Mouse (Mus musculus): ENCODE measurements around the gene Nav3.

Nav3 gene

DNA sequence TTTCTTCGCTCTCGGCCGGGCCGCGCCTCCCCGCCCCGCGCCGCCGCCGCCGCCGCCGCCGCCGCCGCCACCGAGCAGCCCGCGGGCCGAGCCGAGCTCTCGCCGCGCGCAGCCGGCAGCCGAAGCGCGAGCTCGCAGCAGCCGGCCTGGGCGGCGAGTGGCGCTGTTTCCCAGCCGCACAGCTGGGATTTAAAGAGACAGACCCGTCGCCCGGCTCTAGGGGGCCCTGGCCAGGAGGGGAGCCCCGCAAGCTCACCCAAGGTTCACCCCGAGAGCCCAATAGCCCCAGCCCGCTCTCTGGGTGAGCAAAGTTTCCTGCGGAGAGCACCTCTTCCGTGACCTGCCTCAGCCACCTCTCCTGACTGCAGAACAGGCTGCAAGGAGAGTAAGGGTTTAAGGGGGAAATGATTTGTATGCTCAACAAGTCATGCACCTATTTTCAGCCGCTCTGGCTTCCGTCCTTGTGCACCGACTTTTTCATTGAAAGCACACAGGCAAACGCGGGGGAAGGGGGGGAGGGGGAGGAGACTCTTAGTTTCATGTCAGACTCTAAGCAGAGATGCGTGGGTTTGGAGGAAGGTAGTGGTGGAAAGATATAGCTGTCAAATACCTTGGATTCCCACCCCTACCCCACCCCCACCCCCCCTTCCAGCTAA lies at the start of gene Nav3:
Nav3 (minus strand) TSS at position 367 of the 656 bp plus-strand sequence.
- no peak for DNase-seq (ENCODE audit: low read depth, low spot score)

DNA sequence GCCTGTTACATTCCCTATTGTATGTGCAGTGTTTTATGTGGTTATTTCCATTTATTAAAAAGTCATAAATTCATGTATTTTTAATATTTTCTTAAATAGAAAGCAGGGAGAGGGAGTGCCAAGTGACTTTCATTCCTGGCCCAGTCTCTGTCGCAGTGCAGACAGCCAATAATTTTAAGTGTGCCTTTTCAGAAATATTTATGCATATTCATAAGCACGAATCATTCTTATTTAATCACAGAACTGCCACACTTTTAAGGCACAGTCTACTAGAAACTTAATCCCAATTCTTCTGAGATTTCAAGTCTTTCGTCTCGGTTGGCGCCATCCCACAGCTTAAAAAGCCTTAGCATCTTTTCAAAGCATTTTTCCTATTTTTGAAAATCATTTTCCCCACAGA lies 29.3 kb upstream of the Nav3 start:
- no peak for DNase-seq (ENCODE audit: low read depth, low spot score)

DNA sequence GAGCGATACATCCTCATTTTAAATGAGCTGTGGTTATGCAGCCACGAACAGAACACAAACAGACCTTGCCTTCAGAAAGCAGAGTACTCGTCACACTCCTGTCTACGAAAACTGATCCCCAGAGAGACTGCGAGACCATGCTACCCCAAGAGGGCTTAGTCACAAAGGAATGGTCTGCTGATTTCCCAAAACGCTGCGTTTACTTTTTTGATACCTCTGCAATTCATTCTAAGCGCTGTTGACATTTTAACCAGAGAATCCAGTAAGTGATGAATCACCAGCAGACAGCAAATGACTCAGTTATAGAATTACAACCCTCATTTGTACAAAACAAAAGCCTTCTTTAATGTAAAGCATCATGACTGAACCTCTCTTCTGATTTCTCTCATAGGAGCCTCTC lies 28.8 kb upstream of the Nav3 start:
- DNase-seq (ENCODE audit: low read depth, low spot score), result no peak

DNA sequence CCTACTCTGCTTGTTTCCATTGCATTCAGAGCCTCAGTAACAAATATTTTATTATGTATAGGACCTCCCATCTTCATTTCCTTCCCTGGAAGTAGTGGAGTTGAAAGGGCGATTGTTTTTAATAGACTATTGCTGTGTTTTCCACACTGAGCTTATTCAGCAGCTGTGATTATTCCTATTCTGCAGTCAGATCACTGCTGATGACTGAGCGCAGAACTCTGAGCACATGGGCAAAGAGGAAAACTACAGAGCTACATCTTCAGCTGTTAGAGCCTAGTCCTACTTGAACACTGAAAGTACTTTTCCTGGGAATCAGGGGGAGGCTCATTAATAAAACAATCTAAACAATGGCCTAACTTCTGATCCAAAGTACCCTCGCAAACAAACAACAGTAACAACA lies 23.2 kb upstream of the Nav3 start:
- no peak for DNase-seq (ENCODE audit: low read depth, low spot score)

DNA sequence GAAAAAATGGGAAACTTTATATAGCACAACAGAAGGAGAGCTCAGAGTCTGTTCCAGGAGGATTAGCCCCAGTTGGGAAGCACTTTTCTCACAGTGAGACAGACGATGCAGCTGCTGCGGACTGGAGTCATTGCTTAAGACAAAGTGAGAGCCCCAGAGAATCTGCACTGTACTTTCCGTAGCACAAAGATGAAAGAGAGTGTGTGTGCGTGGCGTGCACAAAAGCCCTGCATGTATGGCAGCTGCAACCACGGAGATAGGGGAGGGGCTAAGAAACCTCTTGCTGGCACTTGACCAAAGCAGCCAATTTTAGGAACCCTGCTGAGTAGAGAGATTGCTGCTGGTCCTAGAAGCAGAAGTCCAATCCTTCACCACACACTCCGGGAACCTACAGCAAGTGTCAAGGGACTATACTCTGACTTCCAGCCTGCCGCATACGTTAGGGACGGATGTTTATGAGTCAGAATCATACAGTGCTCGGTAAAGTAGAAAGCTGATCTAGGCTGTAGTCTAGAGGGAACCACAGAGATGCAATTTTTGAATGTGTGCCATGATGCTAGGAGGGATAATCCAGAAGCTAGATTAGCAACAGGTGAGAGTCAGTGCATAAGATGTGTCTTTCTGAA lies 21.8 kb upstream of the Nav3 start:
- no peak for DNase-seq (ENCODE audit: low read depth, low spot score)

DNA sequence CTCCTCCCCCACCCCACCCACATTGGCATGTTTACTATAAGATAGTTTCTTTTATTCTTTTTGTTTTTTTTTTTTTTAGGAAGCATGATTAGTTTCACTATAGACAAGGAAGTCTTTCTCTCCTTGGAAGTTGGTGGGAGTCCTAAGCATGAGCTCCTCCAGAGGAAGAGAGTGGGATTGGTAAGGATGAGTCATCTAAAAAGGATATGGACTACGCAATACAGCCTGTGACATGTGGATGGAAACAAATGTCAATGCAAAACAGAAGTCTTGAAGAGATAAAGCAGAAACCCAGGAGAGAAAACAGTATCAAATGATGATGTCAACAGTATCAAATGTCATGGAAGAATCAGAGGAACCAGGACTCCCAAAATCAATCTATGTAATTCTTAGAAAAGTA lies 18.1 kb upstream of the Nav3 start:
- no peak for DNase-seq (ENCODE audit: low read depth, low spot score)

DNA sequence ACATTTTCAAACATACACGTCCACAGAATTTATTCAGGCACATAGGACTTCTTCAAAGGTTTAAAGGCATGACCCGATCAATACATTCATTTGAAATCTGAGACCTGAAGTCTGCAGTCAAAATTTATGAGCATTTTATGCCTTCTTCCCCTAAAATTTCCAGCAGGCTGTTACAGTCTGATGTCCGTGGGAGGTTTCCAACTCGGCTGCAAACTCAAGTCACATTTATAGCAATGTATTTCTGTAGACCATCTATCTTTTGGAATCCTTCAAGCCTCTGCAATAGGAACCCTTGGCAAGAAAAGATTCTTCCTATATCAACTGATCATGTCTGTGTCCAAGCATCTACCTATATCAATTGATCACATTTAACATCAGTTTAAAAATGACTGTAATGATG lies 13.4 kb upstream of the Nav3 start:
- DNase-seq (ENCODE audit: low read depth, low spot score), result peak; percentile 72

DNA sequence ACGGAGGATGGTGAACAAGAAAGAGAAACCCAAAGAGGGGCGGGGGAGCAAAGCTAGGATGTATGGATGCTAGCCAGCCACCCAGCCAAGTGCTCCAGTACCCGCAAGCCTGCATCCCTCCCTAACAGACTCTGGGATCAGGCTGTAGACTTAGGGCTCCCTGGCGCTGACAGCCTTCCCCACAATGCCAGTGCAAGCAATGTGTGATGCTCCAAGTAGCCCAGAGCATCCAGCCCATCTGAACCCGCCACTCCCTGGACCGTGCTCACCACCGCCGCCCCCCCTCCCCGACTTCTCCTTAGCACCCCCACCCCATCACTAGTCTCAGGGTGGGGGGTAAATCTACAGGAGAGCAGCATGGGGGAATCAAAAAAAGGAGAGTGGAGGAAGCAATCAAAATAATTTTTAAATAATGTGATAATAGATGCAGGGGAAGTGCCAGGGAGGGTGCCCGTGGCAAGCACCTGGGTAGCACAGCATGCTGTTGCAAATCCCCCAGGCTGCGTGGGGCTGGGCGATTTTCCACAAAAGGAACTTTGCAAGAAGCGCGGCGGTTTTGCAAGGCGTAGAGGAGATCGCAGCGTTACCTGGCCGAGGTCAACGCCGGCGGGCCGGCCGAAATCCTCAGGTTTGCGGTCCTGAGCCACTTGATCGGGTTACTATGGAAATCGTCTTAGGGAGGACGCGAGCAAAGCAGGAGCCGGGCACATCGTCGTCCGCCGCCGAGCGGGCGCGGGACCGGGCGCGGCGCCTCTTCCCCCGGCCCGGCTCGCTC lies 754 bp downstream of the Nav3 start:
- DNase-seq (ENCODE audit: low read depth, low spot score), result no peak

DNA sequence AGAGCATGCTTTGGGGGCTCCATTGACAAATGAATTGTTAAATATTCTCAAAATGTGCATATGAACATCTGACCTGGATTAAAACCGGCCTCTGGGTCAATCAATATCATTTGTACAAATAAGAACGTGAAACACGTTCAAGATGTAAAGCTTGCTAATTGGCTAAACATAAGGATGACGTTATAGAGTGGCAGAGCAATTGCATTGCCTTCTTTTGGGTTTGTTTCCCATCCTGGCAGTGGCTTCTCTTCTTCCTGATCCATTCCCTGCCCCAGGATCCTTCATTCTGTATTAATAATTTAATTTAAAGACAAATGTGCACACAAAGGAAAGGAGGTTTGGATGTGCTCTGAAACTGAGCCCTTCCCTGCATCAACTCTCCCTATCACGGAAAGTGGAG lies 2.4 kb downstream of the Nav3 start:
- DNase-seq (ENCODE audit: low read depth, low spot score), result no peak

DNA sequence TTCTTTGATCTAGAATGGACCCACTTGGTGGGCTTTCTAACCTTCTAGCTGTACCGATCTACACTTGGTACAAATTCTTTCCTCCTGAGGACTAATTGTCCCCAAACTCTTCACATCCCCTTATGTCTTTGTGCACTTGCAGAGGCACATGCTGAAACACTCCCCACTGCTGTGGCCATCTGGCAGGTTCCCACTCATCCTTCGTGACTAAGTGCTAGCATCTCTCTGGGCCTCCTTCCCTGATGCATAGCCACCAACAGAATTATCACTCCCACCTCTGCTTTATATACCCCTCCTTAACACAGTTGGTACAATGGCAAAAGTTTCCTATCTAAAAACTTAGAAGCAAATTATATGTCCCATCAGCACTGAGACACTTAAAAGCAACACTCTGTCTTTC lies 15.6 kb downstream of the Nav3 start:
- DNase-seq (ENCODE audit: low read depth, low spot score), result peak; percentile 93

DNA sequence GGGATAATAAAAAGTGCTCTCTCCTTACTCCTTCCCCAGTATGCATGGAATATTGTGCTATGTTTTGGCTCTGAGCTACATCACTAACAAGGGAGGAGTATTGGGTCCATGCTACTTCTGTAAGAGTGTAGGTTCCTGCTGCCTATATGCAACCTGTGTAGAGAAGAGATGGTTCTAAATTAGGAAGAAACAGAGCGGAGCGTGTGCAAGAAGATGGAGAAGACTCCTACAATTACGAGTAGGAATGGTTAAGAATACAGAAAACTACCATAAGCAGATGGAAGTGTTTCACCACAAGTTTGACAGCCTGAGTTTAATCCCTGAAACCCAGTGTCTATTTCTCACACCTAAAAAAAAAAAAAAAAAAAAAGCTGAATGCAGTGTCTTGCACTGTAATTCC lies 24.9 kb downstream of the Nav3 start:
- no peak for DNase-seq (ENCODE audit: low read depth, low spot score)

DNA sequence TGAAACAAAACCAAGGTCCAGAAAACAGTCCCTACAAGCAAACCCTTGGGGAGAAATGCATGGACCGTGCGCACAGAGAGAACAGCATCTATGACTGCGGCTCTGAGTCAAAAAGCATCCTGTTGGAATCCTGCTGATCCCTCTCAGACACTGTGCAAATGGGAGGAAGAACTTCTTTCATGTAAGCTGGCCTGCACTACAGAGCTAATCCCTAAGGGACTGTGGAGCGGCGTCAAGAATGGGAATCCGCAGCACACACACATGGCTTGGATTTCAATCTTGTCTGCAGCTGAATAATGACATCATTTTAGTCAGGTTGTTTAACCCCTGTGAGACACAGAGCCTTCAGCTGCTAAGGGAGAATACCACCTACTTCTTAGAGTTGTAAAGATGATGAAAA lies 26.4 kb downstream of the Nav3 start:
- no peak for DNase-seq (ENCODE audit: low read depth, low spot score)

DNA sequence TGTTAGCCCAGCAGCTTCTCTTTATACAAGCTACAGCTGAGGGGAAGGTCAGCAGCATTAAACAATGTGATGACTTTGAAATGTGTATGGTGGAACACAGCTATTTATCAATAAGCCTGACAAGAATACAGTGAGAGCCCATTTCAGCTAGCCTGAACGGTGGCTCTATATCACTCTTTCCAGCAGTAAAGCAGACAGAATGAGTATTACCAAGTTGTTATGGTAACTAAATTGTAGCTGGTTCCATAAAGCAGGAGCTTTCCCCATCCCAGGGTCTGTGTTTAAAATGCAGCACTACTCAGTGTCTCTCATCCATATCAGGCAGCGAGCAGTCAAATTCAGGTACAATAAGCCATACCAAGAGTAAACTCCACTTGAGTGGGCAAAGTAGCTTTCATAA lies 27.0 kb downstream of the Nav3 start:
- DNase-seq (ENCODE audit: low read depth, low spot score), result no peak

DNA sequence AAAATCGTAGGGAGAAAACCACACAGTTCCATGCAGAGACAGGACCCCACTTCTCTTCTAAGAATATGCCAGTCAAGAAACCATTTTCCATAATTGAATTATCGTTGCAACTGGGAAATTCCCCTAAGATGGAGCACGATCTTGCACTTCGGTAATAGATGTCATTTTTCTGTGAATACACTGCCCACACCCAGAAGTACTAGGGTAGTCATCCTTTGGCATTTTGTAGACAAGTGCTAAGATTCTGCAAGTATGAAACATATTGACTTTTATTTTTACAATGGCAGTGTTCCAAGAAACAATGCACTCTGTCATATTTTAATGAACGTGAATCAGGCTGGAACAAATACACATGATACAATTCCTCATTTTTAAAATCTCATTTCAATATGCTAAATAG lies 34.5 kb downstream of the Nav3 start:
- no peak for DNase-seq (ENCODE audit: low read depth, low spot score)

DNA sequence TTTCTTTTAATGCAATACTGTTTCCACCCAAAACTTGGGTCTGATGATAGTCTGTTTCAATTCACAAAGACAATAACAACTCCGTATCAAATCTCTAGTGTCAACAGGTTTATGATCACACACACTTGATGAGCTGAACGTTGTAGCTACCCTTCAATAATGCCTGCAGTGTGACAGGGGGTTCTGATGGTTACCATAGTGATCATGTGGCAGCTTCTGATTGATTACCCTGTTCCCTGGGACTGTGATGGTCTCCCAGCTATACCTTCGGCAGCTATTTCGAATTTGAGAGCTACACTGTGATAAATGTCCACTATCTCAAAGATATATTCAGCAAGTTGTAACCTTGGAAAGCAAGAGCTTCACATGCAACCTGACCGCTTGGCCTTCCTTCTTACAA lies 39.0 kb downstream of the Nav3 start:
- no peak for DNase-seq (ENCODE audit: low read depth, low spot score)

DNA sequence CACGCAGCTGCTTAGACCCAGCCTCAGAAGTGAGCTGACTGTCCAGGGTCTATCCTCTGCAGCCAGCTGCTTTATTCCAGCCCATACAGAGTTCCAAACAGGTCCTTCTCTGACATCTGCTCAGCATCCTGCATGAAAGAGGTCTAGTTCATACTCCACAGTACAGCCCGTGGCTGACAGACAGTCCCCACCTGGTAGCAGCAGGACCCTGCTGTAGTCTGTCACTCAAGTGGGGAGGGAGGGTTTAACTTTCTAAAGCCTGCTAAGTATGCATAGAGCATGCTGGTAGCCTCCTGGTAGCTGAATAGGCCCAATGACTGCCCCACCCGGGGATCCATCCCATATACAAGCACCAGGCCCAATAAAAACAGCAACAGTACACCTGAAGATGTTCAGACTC lies 40.4 kb downstream of the Nav3 start:
- DNase-seq (ENCODE audit: low read depth, low spot score), result no peak

DNA sequence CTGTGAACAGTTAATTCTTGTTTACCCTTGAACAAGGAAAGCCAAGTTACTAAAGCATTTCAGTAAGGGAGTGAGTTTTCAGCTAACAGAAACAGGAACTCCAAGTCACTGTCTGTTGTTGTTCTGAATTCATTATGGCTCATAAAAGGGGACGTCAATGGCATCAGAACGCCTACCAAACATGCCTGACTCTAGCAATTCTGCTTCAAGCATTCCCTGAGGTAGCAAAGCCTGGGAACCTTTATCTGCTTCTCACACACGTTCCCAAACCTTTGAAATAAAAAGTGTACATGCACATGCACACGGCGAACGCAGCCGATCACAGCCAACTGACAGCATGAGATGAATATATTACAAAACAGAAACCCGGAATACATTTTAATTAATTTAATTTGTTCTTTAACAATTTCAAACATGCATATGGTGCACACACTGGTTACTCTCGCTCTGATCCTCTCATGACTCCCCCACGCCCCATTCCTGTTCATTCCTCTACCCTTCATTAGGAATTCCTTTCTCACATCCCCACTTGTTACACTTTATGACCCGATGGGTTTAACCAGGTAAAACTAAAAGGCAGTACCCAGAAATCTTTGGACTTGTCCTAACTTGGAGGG lies 42.6 kb downstream of the Nav3 start:
- DNase-seq (ENCODE audit: low read depth, low spot score), result no peak

DNA sequence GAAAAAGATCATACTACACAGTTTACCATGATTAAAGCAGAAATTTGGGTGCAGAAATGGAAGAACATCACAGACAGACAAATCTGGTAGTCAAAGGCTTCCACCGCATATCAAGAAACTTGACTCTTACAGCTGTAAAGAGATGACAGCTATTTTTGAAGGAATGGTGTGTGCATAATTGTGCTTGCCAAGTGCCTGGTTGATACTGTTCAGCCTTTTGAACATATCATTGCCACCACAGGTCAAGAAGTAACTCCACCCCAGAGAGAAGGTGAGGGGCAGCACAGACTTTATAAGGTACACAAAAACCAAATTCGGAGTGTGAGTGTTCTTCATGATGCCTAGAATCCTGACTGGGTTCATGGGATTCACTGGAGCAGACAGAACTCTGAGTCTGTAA lies 53.1 kb downstream of the Nav3 start:
- DNase-seq (ENCODE audit: low read depth, low spot score), result no peak

DNA sequence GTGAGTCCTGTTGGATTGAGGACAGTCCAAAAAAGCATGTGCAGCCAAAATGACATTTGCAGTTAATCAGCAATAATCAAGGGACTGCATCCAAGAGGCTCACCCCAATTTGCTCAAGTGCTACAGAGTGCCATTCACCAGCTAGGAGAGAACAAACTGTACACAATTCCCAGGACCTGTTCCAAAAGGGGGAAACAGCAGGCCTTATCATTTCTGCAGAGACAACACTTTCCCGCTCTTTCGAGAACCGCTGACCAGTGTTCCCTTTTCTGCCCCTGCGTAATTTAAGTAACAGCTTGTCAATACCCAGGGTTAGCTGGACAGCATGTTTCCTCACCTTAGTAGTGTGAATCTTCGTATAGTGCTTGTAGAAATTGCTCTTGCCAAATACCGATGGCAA lies 55.4 kb downstream of the Nav3 start:
- no peak for DNase-seq (ENCODE audit: low read depth, low spot score)

DNA sequence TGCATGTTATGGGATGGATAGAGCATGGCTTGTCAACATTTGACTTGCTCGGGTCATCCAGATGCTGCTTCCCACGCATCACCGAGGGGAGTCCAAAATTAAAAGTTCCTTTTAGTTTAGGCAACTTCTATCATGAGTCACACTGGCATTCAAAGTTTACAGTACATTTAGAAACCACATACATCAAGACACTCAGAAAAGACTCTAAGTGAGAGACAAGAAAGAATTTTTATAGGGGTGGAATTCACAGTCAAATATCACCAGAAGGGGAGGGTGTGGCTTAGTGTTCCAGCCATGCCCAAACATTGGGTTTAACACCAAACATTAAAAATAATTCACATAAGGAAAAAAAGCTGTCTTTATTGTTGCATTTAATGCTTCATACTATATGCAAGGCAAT lies 57.4 kb downstream of the Nav3 start:
- DNase-seq (ENCODE audit: low read depth, low spot score), result no peak

DNA sequence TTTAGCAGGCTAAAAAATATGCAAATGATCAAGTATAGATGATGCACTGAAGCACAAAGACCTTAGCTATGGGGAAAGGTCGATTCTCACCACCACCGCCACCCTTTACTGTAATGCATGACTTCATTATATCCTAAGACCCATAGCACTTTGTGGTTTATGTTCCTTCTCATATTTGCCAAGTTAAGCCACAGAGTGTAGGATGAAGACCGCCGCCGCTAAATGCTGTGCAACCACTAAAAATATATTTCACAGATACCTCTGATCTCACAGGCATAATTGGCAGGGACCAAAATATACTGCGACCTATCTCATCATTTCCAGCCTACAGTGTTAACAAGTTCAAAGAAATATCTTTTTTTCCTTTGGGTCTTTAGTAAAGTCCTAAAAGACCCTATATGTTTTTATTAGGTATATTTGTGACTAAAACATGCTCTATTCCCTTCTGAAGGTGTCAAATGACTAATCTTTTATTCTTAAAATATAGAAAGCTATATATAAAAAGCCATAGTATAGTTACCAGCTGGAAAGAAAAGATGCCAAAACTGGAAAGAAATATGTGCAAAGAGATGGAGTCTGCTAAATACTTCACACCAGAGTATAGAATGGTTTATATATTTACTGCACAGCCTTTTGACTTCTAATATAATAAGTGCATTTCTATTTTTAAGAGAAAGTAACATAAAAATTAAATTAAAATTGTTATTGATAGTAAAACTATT lies 69.4 kb downstream of the Nav3 start:
- no peak for DNase-seq (ENCODE audit: low read depth, low spot score)
